Mouse (Mus musculus) lung, postnatal 36 days (tissue): ENCODE results near the gene Vhl.

ENCODE experiments used
- DNase-seq: peaks from one replicate; pipeline ENCODE4 v3.0.0; 2022; ENCODE audit warnings: mixed read lengths

Gene Vhl

GRCm38 (mm10) chr6:113624989-113625770 lies 1.4 kb downstream of the Vhl start:
- DNase-seq = peak; percentile 51

- DNase-seq = no peak
Observed at GRCm38 (mm10) chr6:113630322-113630721, 6.6 kb downstream of the Vhl start.

- no peak for DNase-seq
Observed at GRCm38 (mm10) chr6:113632863-113633262, 9.1 kb downstream of the Vhl start.

- peak; percentile 98 for DNase-seq
Observed at GRCm38 (mm10) chr6:113638302-113639040, 14.7 kb downstream of the Vhl start, which contains the start of gene Irak2. Gene Irak2, plus strand, starts transcription at chr6:113638467.

- DNase-seq = no peak
Observed at GRCm38 (mm10) chr6:113639201-113639600, 15.4 kb downstream of the Vhl start.

- no peak for DNase-seq
Observed at GRCm38 (mm10) chr6:113642605-113643004, 18.8 kb downstream of the Vhl start.

- DNase-seq = no peak
Observed at GRCm38 (mm10) chr6:113643021-113643420, 19.3 kb downstream of the Vhl start.

GRCm38 (mm10) chr6:113643967-113644366 lies 20.2 kb downstream of the Vhl start:
- no peak for DNase-seq

GRCm38 (mm10) chr6:113644808-113645207 lies 21.0 kb downstream of the Vhl start:
- DNase-seq = peak; percentile 85

GRCm38 (mm10) chr6:113649346-113650196 lies 25.8 kb downstream of the Vhl start:
- no peak for DNase-seq

- no peak for DNase-seq
Observed at GRCm38 (mm10) chr6:113650197-113650640, 26.5 kb downstream of the Vhl start.

- DNase-seq = no peak
Observed at GRCm38 (mm10) chr6:113651626-113652025, 27.9 kb downstream of the Vhl start.

- DNase-seq = no peak
Observed at GRCm38 (mm10) chr6:113653551-113653950, 29.8 kb downstream of the Vhl start.

- DNase-seq = peak; percentile 58
Observed at GRCm38 (mm10) chr6:113654102-113654501, 30.3 kb downstream of the Vhl start.

- peak; percentile 57 for DNase-seq
Observed at GRCm38 (mm10) chr6:113654753-113655397, 31.1 kb downstream of the Vhl start.

- DNase-seq = no peak
Observed at GRCm38 (mm10) chr6:113655475-113655874, 31.7 kb downstream of the Vhl start.

- peak; percentile 78 for DNase-seq
Observed at GRCm38 (mm10) chr6:113656847-113657246, 33.1 kb downstream of the Vhl start.

- DNase-seq = no peak
Observed at GRCm38 (mm10) chr6:113658226-113658625, 34.5 kb downstream of the Vhl start.

GRCm38 (mm10) chr6:113659648-113660491 lies 36.1 kb downstream of the Vhl start:
- no peak for DNase-seq

GRCm38 (mm10) chr6:113660492-113661352 lies 37.0 kb downstream of the Vhl start:
- no peak for DNase-seq
